Mouse (Mus musculus) inflammation-experienced regulatory T-cells (primary cell): ENCODE results near the gene Timm29. TPM values are rescaled to one million over a fixed set of nuclear protein-coding genes. Genes with fewer than 3 reads are reported as not detected.

Experiments used
- polyA plus RNA-seq, 2 experiments: library from polyadenylated mRNA; unstranded; fragments of 100-300 nt; shearing (Covaris generic); gene quantifications; one replicate each; pipeline ENCODE4 v1.2.1; 2017

Gene Timm29
- 10 to 100 TPM; 35.9 to 36.3 TPM for polyA plus RNA-seq

DNA sequence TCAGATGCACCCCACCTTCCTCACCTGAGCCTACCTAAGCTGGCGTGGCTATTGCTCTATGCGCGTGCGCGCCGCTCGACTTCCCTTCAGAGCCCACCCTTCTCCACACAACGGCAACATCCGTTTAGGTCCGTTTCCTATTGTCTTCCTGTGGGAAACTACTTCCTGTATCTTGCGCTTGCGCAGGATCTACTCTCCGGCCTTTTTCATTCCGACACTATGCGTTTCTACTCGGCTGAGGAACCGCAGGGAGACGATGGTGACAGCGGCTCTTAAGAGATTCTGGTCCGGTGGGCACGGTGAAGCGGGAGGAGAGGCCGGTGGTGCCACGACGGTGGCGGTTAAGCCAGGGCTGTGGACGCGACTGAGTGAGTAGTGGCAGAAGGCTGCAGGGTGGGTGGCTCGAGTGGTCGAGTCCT is at the start of gene Timm29, which contains the start of gene Yipf2:
Timm29 (plus strand) TSS at position 20 of the 419 bp plus-strand sequence.
Yipf2 (minus strand) TSS at position 126 of the 419 bp plus-strand sequence.

DNA sequence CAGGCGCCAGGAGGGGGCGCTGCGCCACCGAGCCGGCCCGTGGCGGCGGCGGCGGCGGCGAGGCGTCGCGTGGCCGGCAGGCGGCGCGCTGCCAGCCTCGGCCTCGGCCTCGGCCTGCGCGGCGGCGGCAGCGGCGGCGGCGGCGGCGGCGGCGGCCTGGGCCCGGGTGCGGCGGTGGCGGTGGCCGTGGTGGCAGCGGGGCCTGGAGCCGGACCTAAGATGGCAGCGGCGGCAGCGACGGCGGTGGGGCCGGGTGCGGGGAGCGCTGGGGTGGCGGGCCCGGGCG is 45.8 kb upstream of the Timm29 start, which contains the start of gene Carm1:
Carm1 (plus strand) TSS at position 106 of the 286 bp plus-strand sequence.

DNA sequence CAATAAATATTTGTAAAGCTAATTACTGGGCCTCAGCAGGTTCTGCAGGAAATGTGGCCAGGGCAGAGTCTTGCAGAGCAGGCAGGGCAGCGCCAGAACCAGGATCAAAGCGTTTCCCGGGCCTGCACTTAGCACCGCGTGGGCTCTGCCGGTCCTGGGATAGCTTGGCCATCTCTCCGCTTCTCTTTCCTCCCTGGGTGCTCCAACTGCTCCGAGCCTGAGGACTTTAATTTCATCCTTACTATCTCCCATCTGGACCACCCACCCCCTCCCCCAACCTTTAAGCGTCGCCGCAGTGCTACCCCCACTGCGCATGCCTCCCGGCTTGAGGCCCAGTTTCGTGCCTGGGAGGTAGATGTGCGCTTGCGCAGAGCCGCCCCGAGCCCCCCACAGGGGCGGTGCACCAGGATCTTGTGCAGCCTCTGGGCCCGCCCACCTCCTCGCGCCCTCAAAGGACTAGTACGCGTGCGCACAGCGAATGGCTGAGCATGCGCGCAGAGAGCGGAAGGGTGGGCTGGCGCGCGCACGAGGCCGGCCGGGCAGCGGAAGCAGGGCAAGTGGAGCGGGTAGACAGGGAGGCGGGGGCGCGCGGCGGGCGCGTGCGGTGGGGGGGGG is 23.2 kb downstream of the Timm29 start, which contains the start of gene Smarca4:
Smarca4 (plus strand) TSS at position 553 of the 615 bp plus-strand sequence.

Other genes starting within 250 kb of the Timm29 start
- gene Ilf3, start 224.9 kb upstream of the Timm29 start, polyA plus RNA-seq: 10 to 100 TPM; 50.0 to 61.5 TPM
- 10 to 100 TPM; 29.5 to 32.0 TPM for gene Qtrt1, start 180.9 kb upstream of the Timm29 start, polyA plus RNA-seq
- 100 to 1,000 TPM; 196 to 272 TPM for gene Dnm2, start 167.8 kb upstream of the Timm29 start, polyA plus RNA-seq
- gene Tmed1, start 82.5 kb upstream of the Timm29 start, polyA plus RNA-seq: 1 to 10 TPM; 6.2 to 8.7 TPM
- gene AB124611, start 66.5 kb upstream of the Timm29 start, polyA plus RNA-seq: 10 to 100 TPM; 31.3 to 48.0 TPM
- 10 to 100 TPM; 47.1 to 59.5 TPM for gene Carm1, start 45.8 kb upstream of the Timm29 start, polyA plus RNA-seq
- 10 to 100 TPM; 24.5 to 25.7 TPM for gene Yipf2, start 106 bp downstream of the Timm29 start, polyA plus RNA-seq
- 10 to 100 TPM; 60.5 to 61.5 TPM for gene Smarca4, start 23.4 kb downstream of the Timm29 start, polyA plus RNA-seq
- gene Ldlr, start 130.8 kb downstream of the Timm29 start, polyA plus RNA-seq: 10 to 100 TPM; 20.3 to 29.5 TPM
- 1 to 10 TPM; 2.8 to 3.7 TPM for gene Spc24, start 167.6 kb downstream of the Timm29 start, polyA plus RNA-seq
- under 1 TPM in 1 of 2 experiments, not detected in 1; 0.45 TPM for gene Kank2, start 206.0 kb downstream of the Timm29 start, polyA plus RNA-seq
- under 1 TPM in 1 of 2 experiments, not detected in 1; 0.44 TPM for gene Angptl8, start 242.8 kb downstream of the Timm29 start, polyA plus RNA-seq